Mouse (Mus musculus): ENCODE measurements around the gene Dab1.

- no peak for TF ChIP-seq CTCF (IDR thresholded peaks at IDR 0.05; ENCODE audit: low read depth)
- TF ChIP-seq EP300 (IDR thresholded peaks at IDR 0.05; ENCODE audit: low read depth): no peak
These were observed 682.6 kb downstream of the Dab1 start for GRCm38 (mm10) chr4:104301764-104302163.
